Mouse (Mus musculus) bone marrow macrophage, adult 2 months (primary cell): Measurements from ENCODE around the gene Chmp1a.

ENCODE experiments used
- CTCF ChIP-seq: IDR thresholded peaks from 2 replicates; pipeline ENCODE4 v1.5.1; 2012; ENCODE audit warnings: low read depth, mild to moderate bottlenecking, low read length, moderate library complexity
- POLR2A ChIP-seq: IDR thresholded peaks from 2 replicates; pipeline ENCODE4 v1.6.1; 2012; ENCODE audit warnings: mild to moderate bottlenecking, low read depth, low read length, borderline replicate concordance

DNA sequence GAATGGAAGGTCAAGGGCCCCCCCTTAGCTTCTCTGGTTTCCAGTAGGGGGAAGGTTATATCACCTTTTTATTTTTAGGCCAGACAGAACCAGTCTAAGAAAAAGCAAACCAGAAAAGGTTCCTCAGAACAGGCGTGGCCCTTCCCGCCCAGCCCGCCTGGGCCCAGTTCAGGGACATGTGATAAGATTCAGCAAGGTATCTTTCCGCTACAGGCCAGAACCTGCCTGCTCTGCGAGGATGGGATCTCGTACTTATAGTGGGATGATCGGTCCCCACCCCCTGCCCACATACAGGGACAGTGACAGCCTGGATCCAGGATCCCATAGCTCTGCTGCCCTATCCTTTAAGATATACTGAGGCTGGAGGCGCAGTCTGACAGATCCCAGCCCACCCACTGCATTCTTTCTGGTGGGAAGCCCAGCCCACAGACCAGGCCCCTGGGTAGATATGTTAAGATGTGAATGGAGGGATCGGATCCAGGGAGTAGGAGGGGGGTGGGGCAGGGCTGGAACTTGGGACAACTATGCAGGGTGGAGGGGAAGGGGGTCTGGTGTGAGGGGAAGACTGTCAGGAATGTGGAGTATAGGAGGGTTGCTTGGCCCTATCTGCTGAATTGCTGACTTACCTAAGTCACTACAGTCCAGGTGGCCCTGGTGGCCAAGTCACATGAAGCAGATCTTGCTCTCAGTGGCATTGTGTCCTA is 56.3 kb downstream of the Chmp1a start:
- no peak for TF ChIP-seq POLR2A
- TF ChIP-seq CTCF = no peak
